Mouse (Mus musculus): Measurements from ENCODE around the gene Ide. TPM values are rescaled to one million over a fixed set of nuclear protein-coding genes. Genes with fewer than 3 reads are reported as not detected.

Gene Ide
- polyA plus RNA-seq, 1 experiment from 2014 or later, result 38.4 TPM

DNA sequence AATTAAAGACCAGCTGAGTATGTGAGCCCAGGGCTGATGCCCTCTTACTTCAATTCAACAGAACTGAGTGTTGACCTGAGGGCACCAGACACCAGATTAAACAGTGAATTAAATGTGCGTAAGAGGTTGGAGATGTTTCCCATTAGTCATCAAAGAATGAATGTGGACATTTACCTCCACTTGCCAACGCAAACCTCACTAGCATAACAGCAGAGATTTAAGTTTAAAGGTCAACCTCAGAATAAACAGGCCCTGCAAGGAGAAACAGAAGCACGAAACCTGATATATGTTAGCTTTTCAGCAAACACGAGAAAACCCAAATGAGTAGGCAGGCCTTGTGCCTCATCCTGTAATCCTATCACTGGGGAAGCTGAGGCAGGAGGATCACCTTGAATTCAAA is 75.3 kb downstream of the Ide start:
- Histone ChIP-seq H3K9ac (no peak overlapping the region), H3K27me3 (replicated peaks) (no peaks in the 10 kb centered on the region), H3K27ac (no peak overlapping the region), H3K4me2 (replicated peaks) (no peak overlapping the region), H3K4me1 (peaks cover 11% of the 10 kb centered on the region; the same call in 1 of the 2 replicates), H3K9me3 (no peaks in the 10 kb centered on the region), H3K4me3 (no peak overlapping the region), H3K36me3 (no peaks in the 10 kb centered on the region)
- no peak for ATAC-seq (ENCODE audit: low FRiP score, low read depth)
- WGBS, result 67% methylated on average over 4 of the region's 4 CpGs

DNA sequence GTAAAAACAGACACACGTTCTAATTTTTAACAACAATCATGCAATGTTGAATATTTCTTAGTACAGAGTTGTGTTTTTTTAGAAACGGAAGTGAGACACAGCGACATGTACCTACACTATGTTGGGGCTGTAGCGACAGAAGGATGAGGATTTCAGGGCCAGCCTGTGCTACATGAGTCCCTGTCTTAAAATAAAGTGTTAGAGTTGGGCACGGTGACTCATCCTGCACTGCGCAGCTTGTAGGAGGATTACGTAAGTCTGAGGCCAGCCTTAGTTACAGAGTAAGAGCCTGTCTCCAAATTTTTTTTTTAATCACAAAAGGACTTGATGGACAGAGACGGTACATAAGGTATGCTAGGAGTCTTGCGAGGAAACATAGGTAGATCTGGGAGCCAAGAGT is 82.3 kb downstream of the Ide start:
- no peaks in the 10 kb centered on the region for H3K9me3 ChIP-seq
- no peak overlapping the region for H3K4me2 ChIP-seq (replicated peaks)
- H3K36me3 ChIP-seq, result no peaks in the 10 kb centered on the region
- ATAC-seq (ENCODE audit: low FRiP score, low read depth), result no peak
- H3K4me3 ChIP-seq, result no peak overlapping the region
- no peak overlapping the region for H3K9ac ChIP-seq
- no peaks in the 10 kb centered on the region for H3K27me3 ChIP-seq (replicated peaks)
- H3K27ac ChIP-seq, result no peak overlapping the region
- no peaks in the 10 kb centered on the region for H3K4me1 ChIP-seq
- 92% methylated on average over 9 of the region's 9 CpGs for WGBS

DNA sequence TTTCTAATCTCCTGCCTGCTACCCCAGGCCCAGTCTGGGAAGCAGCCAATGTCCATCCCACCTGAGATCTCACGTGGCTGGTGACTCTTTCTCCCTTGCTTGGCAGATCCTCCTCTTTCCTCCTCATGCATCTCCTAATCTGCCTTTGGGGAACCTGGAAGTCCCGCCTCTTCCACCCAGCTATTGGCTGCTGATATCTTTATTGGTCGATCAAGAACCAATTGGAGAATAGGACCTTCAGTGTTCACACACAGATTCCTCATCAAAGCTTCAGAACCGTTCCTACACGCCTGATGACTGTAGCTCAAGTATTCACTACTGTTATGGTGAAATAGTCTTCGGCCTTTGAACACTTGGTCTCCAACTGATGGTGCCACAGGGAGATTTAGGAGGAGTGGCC is 85.5 kb downstream of the Ide start:
- 74% methylated on average over 6 of the region's 6 CpGs for WGBS
- H3K9ac ChIP-seq, result no peak overlapping the region
- ATAC-seq (ENCODE audit: low FRiP score, low read depth), result no peak
- no peak overlapping the region for H3K27ac ChIP-seq
- no peak overlapping the region for H3K4me2 ChIP-seq (replicated peaks)
- no peak overlapping the region for H3K4me3 ChIP-seq
- H3K4me1 ChIP-seq, result no peaks in the 10 kb centered on the region
- H3K27me3 ChIP-seq (replicated peaks), result no peaks in the 10 kb centered on the region
- no peaks in the 10 kb centered on the region for H3K36me3 ChIP-seq
- no peaks in the 10 kb centered on the region for H3K9me3 ChIP-seq

DNA sequence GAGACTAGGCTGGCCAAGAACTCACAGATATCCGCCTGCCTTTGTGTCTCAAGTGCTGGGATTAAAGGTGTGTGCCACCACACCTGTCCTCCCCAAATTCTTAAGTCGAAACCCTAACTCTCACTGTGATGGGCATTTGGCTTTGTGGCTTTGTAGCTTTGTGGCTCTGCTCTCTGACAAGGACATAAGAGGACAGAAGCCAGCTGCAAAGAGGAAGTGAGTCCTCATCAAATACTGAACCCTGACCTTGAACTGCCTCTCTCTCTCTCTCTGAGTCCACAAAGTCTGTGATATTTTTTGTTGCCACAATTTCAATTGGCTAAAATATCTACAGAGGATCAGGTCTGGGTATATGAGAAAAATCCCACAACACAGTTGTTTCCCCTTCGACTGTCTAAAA is 89.5 kb downstream of the Ide start:
- Histone ChIP-seq H3K4me2 (replicated peaks) (no peak overlapping the region), H3K36me3 (no peaks in the 10 kb centered on the region), H3K9me3 (no peaks in the 10 kb centered on the region), H3K4me1 (no peaks in the 10 kb centered on the region), H3K27me3 (replicated peaks) (no peaks in the 10 kb centered on the region), H3K27ac (no peak overlapping the region), H3K4me3 (no peak overlapping the region), H3K9ac (no peak overlapping the region)
- no peak for ATAC-seq (ENCODE audit: low FRiP score, low read depth)
- WGBS, result 78% methylated on average over 3 of the region's 3 CpGs

DNA sequence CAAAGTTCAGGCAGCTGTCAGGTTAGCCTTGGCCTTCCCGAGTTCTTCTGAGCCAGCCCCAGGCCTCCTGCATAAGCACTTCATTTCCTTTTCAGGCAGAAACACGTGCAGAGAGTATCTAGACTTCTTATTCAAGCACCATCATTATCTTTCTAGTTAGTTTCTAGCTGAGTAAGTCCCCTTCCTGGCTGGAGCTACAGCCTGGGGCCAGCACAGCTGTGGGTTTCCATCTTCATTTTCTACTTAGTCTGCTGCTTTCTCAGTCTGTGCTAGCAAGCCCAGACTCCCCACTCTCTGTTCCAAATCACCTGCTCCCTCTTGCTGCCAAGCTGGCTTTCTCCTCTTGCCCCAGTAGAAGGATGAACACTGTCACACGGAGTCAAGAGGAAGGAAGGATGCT is 90.8 kb downstream of the Ide start:
- no peak overlapping the region for H3K27ac ChIP-seq
- H3K36me3 ChIP-seq, result no peaks in the 10 kb centered on the region
- H3K4me2 ChIP-seq (replicated peaks), result no peak overlapping the region
- H3K9ac ChIP-seq, result no peak overlapping the region
- no peaks in the 10 kb centered on the region for H3K9me3 ChIP-seq
- no peaks in the 10 kb centered on the region for H3K4me1 ChIP-seq
- no peak for ATAC-seq (ENCODE audit: low FRiP score, low read depth)
- WGBS, result 56% methylated on average over 3 of the region's 3 CpGs
- H3K27me3 ChIP-seq (replicated peaks), result no peaks in the 10 kb centered on the region
- H3K4me3 ChIP-seq, result no peak overlapping the region

DNA sequence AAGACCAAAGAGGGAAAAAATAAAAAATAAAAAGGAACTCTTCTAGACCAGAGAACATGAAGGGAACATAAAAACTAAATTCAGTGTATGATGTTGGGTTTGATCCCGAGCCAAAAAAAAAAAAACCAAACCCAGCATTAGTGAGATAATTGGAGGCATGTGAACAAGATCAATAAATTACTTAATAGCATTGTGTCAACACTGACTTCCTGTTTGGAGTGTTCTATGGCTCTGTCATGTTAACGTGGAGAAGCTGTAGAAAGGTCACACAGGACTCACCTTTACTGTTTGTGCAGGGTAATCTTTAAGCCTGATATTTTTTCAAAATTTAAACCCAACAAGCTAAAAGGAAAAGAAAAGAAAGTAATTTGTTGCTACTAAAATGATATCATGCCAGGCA is 94.9 kb downstream of the Ide start:
- no peak for ATAC-seq (ENCODE audit: low FRiP score, low read depth)
- WGBS, result 52% methylated on average over 2 of the region's 2 CpGs
- no peak overlapping the region for H3K4me2 ChIP-seq (replicated peaks)
- peaks cover 9% of the 10 kb centered on the region; the same call in 1 of the 2 replicates for H3K4me1 ChIP-seq
- H3K27ac ChIP-seq, result no peak overlapping the region
- no peaks in the 10 kb centered on the region for H3K36me3 ChIP-seq
- no peak overlapping the region for H3K9ac ChIP-seq
- H3K4me3 ChIP-seq, result no peak overlapping the region
- no peaks in the 10 kb centered on the region for H3K9me3 ChIP-seq
- no peaks in the 10 kb centered on the region for H3K27me3 ChIP-seq (replicated peaks)

DNA sequence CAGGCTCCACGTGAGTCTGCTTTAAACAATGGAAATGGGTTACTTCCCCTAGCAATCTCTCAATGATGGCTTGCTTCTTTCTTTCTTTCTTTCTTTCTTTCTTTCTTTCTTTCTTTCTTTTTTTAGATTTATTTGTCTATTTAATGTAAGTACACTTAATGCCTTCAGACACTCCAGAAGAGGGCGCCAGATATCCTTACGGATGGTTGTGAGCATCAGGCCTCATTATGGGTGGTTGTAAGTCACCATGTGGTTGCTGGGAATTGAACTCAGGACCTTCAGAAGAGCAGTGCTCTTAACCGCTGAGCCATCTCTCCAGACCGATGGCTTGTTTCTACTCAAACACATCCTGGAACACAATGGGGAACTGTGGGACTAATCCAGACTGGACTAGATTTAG is 96.5 kb downstream of the Ide start:
- 73% methylated on average over 5 of the region's 5 CpGs for WGBS
- Histone ChIP-seq H3K36me3 (no peaks in the 10 kb centered on the region), H3K9me3 (no peaks in the 10 kb centered on the region), H3K4me2 (replicated peaks) (no peak overlapping the region), H3K27ac (no peak overlapping the region), H3K4me3 (no peak overlapping the region), H3K27me3 (replicated peaks) (no peaks in the 10 kb centered on the region), H3K9ac (no peak overlapping the region), H3K4me1 (peaks cover 9% of the 10 kb centered on the region; the same call in 1 of the 2 replicates)
- ATAC-seq (ENCODE audit: low FRiP score, low read depth), result no peak

DNA sequence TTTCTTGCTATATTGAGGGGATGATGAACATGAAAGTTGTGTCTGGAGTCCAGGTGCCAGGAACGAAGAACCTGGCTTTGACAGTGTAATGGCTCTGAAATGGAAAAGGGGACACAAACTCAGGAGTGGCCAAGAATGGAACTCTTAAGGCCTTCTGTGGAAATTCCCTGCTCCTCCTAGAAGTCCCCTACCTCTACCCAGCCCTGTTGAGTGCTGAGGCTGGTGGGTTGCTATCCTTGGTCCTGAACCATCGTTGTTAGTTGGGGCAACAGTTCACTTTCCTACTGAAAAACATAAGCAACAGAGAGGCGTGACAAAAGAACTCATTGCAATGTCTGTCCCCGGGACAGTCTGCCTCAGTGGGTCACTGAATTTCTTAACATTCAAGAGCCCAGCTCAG is 98.6 kb downstream of the Ide start:
- no peaks in the 10 kb centered on the region for H3K9me3 ChIP-seq
- no peak overlapping the region for H3K9ac ChIP-seq
- WGBS, result 42% methylated on average over 4 of the region's 4 CpGs
- no peak for ATAC-seq (ENCODE audit: low FRiP score, low read depth)
- H3K27me3 ChIP-seq (replicated peaks), result peaks cover 15% of the 10 kb centered on the region
- H3K4me3 ChIP-seq, result no peak overlapping the region
- no peak overlapping the region for H3K27ac ChIP-seq
- no peaks in the 10 kb centered on the region for H3K36me3 ChIP-seq
- H3K4me2 ChIP-seq (replicated peaks), result no peak overlapping the region
- H3K4me1 ChIP-seq, result peaks cover 10% of the 10 kb centered on the region; the same call in 1 of the 2 replicates

DNA sequence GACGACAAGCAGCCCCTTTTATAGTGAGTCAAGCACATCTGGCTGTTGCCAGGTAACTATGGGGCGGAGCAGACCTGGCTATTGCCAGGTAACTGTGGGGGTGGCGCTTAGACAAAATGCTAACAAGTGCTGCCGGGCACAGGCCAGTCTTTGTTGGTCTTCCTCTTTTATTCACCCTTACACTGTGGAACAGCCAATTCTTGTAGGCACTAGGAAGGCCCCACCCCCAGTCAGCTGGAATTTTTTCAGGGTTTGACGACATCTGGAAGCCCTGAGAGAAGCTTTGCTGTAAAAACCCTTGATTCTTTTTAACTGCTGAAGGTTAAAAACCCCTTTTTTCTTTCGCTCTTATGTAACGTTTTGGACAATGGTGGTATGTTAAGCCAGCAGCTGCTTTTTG is 99.0 kb downstream of the Ide start:
- no peak overlapping the region for H3K4me3 ChIP-seq
- H3K9ac ChIP-seq, result no peak overlapping the region
- peaks cover 19% of the 10 kb centered on the region for H3K27me3 ChIP-seq (replicated peaks)
- ATAC-seq (ENCODE audit: low FRiP score, low read depth), result no peak
- peak overlapping the region; percentile 25 for H3K4me2 ChIP-seq (replicated peaks)
- peaks cover 15% of the 10 kb centered on the region; the same call in 1 of the 2 replicates for H3K4me1 ChIP-seq
- no peaks in the 10 kb centered on the region for H3K9me3 ChIP-seq
- no peaks in the 10 kb centered on the region for H3K36me3 ChIP-seq
- no peak overlapping the region for H3K27ac ChIP-seq
- WGBS, result 17% methylated on average over 7 of the region's 7 CpGs

DNA sequence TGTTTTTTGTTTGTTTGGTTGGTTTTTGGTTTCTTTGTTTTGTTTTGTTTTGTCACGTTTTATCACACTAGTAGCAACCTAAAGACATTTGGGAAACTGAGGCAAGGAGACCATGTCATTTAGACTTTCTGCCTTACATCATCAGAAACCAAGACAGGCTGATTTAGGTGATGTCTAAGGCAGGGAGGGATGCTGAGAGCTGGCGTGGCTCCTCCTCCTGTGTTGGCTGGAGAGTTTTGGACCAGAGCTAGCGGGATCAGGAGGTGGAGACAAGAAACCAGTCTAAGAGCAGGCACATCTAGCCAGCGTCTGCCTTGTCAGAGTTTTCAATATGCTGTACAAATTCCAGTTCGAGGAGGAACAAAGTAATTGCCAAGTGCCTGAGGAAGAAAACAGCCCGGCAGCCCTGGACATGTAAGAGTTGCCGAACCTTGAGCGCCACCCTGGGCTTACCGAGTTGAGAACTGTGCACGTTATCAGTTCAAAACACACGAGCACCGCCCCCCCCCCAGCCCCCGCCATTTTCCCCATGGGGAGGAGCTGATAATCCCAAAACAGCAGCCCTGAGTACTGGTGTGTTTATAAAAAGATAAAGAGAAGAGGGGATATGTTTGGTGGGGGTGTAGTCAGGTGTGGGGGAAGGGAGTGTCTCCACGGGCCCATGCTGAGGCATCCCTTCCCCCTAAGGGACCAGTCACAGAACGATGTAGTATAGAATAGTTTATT is 99.8 kb downstream of the Ide start:
- H3K36me3 ChIP-seq, result no peaks in the 10 kb centered on the region
- H3K4me1 ChIP-seq, result peaks cover 17% of the 10 kb centered on the region; the same call in 1 of the 2 replicates
- H3K27me3 ChIP-seq (replicated peaks), result peaks cover 21% of the 10 kb centered on the region
- WGBS, result 15% methylated on average over 15 of the region's 15 CpGs
- no peaks in the 10 kb centered on the region for H3K9me3 ChIP-seq
- no peak overlapping the region for H3K27ac ChIP-seq
- H3K9ac ChIP-seq, result no peak overlapping the region
- ATAC-seq (ENCODE audit: low FRiP score, low read depth), result no peak
- no peak overlapping the region for H3K4me3 ChIP-seq
- peak overlapping the region; percentile 25 for H3K4me2 ChIP-seq (replicated peaks)

DNA sequence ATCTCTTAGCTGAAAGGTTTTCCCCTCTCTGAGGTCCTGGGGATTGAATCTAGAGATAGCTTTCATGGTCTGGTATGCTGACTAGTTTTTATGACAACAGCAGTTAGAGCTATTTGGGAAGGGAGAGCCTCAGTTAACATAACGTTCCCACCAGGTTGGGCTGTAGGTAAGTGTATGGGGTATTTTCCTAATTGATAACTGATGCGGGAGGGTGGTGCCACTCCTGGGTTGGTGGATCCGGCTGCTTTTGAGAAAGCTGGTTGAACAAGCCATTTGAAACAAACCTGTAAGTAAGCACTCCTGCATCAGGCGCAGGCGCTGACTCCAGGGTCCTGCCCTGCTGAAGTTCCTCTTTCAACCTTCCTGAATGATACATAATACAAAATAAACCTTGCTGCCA is 100.3 kb downstream of the Ide start:
- WGBS, result 62% methylated on average over 5 of the region's 5 CpGs
- no peak for ATAC-seq (ENCODE audit: low FRiP score, low read depth)
- peaks cover 17% of the 10 kb centered on the region; the same call in 1 of the 2 replicates for H3K4me1 ChIP-seq

DNA sequence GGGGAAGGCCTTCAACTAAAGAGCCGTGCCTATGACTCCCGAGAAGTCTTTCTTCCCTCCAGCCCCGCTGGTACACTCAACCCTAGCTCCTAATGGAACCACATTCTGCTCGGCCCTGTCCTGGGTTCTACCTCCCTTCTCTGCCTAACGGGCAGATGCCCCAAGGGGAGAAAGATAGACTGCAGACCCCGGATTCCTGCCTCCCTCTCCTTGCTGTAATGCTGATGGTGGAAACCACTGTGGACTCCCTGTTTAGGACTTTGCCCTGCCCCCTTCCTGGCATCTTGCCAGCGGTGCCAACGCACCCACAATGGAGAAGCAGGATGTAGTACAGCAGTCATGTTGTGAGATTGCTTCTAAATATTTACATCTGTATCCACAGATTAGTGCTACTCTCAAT is 101.8 kb downstream of the Ide start:
- ATAC-seq (ENCODE audit: low FRiP score, low read depth), result no peak
- Histone ChIP-seq H3K27me3 (replicated peaks) (peaks cover 21% of the 10 kb centered on the region), H3K4me3 (no peak overlapping the region), H3K9ac (no peak overlapping the region), H3K27ac (no peak overlapping the region), H3K36me3 (no peaks in the 10 kb centered on the region), H3K9me3 (no peaks in the 10 kb centered on the region), H3K4me1 (peaks cover 17% of the 10 kb centered on the region; the same call in 1 of the 2 replicates), H3K4me2 (replicated peaks) (no peak overlapping the region)
- 58% methylated on average over 8 of the region's 8 CpGs for WGBS

More for the DNA sequence above, 100.3 kb downstream of the Ide start:
- Histone ChIP-seq H3K4me2 (replicated peaks) (no peak overlapping the region), H3K27ac (no peak overlapping the region), H3K36me3 (no peaks in the 10 kb centered on the region), H3K27me3 (replicated peaks) (peaks cover 21% of the 10 kb centered on the region), H3K9ac (no peak overlapping the region), H3K9me3 (no peaks in the 10 kb centered on the region), H3K4me3 (no peak overlapping the region)
